Mouse (Mus musculus): ENCODE measurements around the gene Sephs2.
A peak's percentile ranks its signal among the peaks of the same experiment; 100 is the strongest.

The Sephs2 gene

DNA sequence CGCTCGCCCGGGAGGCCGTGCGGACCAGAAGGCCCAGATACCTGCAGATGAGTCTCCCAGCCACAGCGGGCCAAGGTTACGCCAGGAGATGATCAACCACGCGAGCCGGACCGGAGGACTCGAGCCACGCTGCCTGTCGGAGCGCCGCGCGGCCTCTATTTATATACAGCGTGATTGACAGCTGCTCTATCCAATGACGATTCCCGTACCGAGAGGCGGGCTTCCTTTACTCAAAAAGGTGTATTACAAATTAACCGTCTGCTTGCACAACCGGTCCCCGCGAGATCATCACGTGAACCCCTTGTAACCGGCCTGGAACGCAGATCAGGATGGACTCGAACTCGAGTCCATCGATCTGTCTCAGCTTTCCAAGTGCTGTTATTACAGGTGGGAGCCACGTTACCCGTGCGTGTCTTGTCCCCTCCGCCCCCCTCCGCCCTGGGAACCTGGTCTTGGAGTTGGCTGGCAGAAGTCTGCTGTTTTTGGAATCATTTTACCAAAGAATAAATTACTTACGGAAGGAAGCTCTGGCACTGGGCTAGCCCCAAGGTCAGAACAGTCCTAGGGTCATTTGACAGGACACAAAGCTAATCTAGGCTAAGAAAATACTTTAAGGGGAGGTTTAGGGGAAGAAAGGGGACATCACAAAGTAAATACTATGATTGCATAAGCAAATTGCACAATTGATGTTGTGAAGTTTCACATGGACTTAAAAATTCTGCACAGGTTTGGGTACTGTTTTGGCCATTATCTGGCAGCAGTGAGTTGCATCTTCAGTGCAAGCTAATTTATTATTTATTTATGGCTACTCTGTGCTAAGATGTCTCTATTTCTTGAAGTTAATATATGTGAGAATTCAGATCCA is at the start of gene Sephs2:
TSS of gene Sephs2 (minus strand) at position 131 of the 865 bp plus-strand sequence.
- DNase-seq: peak; percentile 99

DNA sequence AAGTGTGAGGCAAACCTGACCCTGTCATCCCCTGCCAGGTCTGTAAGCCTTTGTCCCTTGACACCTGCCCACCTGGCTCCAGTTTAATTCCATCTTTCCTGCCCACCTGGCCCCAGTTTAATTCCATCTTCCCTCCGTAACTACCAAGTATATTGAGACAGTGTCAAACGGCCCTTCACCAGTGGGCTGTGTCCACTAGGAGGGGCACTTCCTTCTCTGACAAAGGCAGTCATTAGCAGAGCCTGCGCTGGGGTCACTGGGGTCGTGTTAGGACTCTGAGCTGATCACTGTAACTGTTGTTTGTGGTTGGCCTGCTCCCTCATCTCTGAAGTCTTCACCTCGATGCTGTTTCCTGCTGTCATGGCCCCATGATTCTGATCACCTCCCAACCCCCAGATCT is 48.2 kb upstream of the Sephs2 start:
- DNase-seq: no peak

DNA sequence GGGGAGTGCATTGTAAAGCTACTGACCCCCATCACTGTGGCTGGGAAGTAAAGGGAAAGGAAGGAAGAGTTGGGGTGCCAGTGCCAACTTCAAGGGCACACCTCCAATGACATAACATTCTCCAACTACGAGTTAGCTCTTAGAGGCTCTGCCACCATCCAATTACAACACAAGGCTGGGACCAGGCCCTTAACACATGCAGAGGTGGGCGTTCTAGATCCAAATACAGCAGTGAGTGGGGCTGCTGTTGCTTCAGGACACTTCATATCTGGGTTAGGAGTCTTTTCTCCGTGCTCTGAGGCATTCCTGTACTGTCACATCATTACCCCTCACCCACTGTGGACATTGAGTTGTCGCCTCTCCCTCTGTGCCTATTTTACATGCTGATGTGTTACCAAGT is 47.3 kb upstream of the Sephs2 start:
- DNase-seq: no peak

DNA sequence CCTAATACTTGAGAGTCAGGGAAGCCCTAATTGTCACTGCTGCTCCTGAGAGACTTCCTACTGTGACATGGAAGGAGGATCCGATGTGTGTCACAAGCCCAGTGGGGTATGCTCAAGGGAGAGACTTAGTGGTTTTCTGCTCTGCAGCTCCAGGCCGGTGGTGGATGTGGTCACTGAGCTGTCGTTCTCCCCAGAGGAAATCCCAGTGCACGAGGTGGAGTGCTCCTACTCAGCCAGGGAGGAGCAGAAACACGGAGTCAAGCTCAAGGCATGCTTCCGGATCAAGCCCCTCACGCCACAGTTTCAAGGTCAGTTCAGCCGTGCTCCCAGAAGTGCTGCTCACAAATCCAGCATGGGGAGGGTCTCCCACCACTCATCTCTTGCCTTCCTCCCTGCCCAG is 40.1 kb upstream of the Sephs2 start:
- DNase-seq: no peak

DNA sequence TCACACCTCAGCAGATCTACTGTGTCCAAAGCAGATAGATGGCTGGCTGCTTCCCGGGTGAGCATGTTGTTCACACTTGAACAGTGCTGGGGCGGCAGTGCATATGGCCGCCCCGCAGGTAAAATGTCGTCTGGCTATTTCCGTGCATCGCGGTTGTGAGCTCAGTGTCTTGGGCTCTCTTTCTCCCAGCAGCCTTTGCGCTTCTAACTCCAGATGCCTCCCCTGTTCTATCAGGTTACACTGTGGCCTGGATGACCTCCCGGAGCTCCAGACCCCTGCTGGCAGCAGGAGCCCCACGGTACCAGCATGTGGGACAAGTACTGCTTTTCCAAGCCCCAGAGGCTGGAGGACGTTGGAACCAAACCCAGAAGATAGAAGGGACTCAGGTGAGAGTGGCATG is 36.1 kb upstream of the Sephs2 start:
- no peak for DNase-seq

DNA sequence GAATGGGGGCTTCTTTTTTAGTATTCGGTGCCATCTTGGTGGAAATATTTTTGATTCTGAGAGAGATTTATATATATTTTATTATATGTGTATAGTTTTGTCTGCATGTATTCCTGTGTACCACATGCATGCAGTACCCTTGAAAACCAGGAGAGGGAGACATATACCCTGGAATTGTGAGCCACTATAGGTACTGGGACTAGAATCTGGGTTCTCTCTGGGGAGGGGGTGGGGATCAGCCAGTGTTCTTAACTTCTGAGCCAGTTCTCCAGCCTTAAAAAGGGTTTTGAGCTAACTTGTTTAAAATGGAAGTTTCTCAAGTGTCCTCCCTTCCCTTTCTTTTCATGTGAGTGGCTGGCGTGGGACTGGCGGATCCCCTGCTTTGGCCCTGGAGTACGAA is 35.0 kb upstream of the Sephs2 start:
- DNase-seq: peak; percentile 76

DNA sequence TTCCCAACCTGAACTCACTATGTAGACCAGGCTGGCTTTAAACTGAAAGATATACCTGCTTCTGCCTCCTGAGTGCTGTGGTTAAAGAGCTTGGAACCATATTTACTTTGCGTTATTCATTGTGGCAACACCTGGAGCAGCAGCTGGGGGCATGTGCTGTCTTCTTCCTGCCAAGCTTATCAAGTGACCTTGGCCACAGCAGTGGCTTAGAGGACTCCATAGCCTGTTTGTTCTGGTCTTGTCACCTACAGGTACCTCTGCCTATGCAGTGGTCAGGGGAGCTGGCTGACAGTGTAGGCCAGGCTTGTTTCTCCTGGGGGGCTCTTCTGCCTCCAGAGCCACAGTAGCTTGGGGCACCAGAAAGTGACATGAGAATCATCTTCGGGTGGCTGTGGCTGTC is 34.6 kb upstream of the Sephs2 start:
- DNase-seq: no peak

DNA sequence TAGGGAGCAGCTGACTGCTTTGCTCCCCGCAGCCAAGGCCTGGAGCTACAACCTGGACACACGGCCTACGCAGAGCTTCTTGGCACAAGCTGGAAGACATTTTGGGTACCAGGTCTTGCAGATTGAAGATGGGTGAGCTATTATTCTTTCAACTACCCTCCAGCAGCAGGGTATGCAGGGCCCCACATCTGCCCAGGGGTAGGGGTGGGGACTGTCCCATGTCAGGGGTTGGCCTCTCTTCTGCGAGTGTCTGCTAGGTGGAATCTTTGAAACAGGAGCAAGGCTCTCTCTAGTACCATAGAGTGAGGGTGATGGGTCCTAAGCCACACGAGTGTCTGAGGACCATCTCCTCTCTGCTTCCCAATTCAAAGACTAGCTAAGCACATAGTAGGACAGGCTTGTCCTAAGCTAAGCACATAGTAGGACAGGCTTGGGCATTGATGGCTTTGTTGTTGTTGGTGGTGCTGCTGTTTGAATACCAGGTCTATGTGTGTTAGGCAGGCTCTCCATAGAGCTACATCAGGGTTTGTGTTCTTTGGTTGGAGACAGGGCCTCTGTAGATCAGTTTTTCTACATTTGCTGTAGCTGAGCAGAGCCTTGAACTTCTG is 23.8 kb upstream of the Sephs2 start:
- no peak for DNase-seq

DNA sequence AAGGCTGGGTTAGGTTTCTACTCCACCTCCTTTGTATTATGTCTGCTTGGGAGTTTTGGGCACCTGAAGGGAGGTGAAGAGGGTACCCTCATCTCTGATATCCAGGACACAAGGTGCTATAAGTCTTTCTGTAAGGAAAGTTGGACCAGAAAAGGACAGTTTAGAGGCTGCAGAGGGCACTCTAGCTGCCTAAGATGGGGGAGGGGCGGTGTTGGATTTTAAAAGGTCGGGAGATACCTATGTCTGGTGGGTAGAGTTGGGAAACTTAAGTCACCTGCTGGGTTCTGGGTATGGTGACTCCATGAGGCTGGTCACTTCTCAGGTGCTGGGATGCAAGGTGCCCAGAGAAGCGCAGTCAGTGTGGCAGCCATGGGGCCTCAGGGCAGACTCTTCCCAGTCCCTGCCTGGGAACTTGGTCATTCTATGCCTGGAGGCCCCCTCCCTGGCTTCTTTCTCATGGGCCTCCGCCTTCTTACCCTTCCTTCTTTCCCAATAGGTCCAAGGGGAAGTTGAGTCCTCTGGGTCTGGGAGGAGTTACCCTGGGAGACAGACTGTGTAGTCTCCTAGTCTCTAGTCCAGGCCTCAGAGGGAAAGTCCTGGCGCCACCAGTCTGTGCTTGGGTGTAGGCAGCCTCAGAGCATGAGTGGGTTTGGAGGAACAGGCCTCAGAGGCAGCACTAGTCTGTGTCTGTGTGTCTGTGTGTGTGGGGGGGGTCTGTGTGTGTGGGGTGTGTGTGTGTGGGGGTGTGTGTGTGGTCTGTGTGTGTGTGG is 23.1 kb upstream of the Sephs2 start:
- no peak for DNase-seq

DNA sequence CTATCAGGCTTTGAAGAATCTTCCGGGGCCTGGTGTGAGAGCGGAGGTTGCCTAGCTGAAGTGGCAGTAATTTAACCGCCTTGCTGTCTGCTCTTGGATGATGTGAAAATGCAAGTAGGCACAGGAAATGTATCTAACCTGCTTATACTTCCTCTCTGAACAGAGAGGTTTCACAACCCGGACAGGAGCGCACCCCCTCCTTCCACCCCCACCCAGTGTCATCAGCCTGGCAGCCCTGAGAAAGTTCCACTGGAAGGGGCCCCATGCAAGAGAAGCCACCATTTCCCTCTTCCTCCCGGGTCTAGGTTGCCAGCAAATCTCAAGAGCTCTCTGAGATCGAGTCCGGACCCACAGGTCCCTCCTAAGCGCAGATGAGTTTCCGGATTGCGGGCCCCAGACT is 22.2 kb upstream of the Sephs2 start, which contains the start of gene Itgal:
TSS of gene Itgal (plus strand) at position 163 of the 400 bp plus-strand sequence.
- DNase-seq: no peak

DNA sequence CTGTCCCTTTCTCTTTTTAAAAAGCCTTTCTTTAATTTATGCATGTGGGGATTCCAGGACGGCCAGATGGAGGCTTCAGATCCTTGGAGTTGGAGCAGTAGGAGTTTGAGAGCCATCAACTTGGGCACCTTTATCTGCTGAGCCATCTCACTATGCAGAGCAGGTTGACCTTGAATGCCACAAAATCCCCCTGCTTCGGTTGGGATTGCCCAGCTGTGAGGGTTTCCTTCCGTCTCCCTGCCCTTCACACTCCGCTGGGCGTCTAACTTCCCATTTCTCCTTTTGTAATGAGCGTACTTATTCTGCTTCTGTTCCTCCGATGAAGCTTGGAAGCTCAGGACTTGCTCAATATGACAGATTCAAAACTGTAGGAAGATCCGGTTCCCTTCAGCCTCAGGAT is 16.3 kb upstream of the Sephs2 start:
- no peak for DNase-seq

DNA sequence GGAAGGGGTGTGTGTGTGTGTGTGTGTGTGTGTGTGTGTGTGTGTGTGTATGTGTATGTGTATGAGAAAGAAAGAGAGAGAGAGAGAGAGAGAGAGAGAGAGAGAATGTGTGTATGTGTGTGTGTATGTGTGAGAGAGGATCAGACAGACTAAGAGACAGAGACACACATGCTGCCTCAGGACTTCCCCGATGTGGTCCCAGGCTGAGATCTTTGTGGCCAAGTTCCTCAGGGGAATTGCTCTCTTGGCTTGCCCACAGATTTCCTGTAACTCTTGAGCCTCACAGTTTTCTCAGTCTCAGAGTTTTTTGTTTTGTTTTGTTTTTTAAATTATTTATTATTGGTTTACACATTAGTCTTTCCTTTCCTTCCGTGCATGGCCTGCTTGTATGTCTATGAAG is 15.5 kb upstream of the Sephs2 start:
- no peak for DNase-seq

DNA sequence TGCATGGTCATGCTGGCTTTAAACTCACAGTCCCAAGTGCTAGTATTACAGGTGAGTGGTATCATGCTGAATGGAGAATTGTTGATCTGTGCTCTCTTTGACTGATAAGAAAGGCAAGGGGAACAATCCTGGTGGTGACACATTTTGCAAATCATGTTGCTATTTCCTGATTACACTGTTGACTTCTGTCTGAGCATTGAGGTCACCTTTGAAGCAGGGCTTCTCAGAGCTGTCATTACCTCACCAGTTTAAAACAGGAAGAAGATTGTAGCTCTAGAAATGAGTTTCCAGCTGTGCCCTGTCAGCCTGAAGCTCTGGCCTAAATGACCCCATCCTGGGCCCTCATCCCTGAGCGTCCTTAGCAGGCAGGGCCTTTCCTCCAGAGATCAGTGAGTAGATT is 14.1 kb upstream of the Sephs2 start:
- no peak for DNase-seq

DNA sequence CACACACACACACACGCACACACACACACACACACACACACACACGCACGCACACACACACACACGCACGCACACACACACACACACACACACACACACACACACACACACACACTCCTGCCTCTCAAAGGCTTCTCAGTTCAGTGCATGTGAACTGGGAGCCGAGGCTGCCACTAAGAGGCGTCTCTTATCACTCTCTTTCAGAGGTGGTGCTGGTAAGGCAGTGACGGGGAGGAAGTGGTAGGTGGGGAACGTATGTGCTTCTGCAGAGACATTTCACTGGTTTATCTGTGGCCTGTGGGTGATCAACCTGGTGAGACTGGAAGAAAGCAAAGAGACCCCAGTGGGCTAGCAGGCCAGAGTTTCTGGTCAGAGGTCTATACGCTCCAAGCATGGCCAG is 11.3 kb upstream of the Sephs2 start:
- DNase-seq: no peak

DNA sequence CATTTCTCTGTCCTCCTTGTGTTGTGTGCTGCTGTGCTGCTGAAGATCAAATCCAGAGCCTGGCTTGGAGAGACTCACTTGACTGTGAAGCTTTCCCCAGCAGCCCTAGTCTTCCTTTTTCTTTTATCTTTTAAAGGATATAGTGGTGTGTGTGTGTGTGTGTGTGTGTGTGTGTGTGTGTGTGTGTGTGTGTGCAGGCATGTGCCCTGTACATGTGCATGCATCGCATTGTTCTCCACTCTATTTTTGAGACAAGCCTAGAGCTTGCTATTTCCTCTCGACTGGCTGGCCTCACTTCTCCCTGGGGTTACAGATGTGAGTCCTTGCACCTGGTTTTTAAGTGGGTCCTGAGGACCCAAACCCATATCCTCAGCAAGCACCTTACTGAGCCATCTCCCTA is 8.3 kb upstream of the Sephs2 start:
- no peak for DNase-seq

DNA sequence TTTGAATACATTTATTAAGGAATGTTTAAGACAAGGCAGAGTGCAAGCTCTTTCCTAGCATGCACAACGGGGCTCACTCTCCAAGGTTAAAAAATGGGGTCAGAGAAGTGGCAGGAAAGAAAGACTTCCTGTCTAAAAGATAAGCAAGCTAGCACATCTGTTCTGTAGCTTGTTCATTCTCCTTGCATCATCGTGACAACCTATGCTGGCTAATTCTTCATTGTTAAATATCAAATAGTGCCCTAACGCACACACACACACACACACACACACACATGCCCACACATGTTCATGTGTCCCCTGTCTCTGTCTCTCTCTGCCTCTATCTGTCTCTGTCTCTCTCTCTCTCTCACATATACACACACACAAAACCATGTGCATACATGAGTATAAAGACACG is 7.3 kb upstream of the Sephs2 start:
- no peak for DNase-seq

DNA sequence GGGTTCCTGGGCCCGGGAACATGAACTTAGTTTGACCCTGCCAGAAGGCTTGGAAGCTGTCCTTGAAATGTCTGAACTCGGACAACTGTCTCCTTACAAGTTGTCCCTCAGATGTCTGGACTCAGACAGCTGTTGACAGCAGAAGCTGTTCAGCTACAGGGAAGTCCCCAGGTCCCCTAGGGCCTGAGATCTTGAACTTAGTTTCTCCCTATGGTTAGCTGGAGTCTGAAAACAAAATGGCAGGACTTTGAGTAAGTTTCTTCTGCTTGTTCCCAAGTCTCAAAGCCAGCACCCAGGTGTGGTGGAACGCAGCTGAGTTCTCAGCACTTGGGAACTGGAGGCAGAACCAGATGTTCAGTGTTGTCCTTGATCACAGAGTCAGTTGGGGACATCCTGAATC is 6.2 kb upstream of the Sephs2 start:
- no peak for DNase-seq

DNA sequence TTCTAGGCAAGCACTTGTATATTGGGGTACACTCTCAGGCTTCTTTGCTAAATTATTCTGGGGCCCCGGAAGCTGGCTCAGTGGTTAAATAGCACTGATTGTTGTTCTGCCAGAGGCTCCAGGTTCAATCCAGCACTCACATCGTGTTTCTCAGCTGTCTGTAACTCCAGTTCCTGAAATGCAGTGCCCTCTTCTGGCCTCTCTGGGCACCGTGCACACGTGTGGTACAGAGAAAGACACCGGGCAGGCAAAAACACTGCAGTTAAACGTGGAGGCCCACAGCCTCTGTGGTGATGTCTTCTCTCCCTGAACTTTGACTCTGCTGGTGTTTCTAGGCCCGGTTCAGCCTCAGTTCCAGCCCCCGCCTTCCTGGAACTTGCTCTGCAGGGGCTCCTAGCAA is 4.5 kb upstream of the Sephs2 start:
- DNase-seq: no peak

DNA sequence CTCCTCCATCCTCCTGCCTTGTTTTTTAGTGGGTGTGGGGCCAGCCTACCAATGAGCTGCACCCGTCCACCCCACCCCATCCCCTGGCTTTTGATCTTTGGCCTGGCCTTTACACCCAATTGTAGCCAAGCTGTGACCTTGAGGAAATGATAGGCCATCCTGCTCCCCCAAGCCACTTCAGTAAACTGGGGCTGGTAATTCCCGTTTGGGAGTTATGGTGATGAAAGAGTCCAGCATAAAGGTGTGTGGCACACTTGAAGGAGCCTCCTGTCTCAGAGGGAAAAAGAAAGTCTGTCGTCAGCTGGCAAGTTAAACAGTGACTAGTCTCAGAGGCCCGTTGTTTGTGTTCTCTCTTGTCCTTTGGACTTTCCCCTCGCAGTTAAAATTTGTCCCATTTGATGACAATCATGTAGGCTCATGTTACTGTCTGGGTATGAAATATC is 2.7 kb upstream of the Sephs2 start:
- DNase-seq: no peak

DNA sequence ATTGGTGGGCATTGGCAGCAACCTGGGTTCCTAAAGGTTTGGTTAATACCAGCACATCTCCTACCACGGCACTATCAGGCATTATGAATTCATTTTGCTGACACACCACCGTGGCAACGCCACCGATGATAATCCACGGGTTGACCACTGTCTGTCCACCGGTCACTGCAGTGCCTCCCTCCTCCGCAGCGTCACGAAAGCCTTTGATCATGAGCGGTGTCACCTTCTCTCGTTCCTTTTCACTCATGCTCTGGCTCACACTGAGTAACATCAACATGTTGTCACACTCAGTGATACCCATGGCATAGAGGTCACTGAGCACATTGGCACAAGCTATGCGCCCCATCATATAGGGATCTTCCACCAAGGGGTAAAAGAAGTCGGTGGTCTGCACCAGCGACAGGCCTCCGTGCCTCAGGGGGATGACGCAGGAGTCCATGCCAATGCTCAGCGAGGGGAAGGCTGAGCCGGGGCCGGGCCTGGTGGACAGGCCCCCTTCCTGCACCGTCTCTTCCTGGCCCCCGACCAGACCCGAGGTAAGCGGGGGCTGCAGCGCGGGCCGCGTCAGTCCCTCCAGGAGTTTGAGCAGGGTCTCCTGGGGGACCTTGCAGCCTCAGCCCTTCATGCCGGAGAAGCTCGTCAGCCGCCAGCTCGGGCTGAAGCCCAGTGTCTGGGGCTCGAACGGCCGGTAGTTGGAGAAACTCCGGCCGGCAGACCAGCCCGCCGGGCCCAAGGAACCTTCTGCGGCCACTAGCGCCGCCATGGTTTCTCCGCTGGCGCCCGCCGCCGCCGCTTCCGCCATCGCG is 534 bp downstream of the Sephs2 start:
- peak; percentile 54 for DNase-seq

DNA sequence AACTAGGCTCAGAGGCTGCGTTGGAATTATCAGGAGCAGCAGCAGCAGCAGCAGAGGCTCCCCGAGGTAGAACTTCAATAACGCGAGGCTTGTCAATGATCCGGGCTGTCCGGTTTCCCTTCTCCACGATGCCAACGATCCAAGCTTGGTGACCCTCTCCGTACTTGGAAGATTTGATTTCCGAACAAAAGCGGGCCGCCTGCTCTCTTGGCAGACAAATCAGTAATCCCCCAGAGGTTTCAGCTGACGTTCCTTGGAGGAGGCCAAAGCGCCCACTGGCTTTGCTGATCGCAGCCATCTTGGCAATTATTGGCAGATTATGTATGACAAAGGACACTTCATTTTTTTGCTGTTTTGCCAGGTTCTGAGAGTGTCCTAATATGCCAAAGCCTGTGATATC is 1.3 kb downstream of the Sephs2 start:
- DNase-seq: no peak

DNA sequence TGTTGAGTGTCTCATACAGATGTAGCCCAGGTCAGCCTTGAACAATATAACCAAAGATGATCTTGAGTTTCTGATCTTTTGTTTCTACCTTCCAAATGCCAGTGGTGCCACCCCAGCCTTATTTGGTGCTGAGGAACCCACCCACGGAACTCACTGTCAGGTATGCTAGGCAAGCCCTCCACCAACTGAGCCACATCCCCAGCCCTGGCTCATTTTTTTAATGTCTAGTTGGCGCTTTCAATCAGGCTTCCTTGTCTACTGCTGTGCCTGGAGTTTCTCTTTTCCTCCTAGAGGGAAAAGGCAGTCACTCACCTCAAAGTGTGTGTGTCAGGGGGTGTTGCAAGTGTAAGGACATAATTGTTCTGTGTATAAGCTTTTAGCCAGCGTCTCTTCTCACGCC is 2.8 kb downstream of the Sephs2 start:
- DNase-seq: no peak

DNA sequence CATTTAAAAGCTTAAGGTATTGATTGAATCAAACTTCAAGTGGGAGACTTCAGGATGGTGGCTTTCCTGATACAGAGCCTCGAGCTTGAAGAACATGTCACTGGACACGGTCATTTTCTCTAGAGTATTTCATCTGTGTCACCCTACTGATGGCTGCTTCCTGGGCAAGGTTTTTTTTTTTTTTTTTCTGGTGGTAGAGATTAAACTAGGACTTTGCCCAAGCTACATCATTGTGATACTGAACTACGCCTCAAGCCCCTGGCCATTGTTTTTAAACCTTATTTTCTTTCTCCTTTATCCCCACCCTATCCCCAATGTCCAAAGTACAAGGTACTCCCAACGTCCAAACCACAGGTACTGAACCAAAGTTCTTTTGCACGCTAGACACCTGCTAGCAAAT is 3.2 kb downstream of the Sephs2 start:
- no peak for DNase-seq

All from cerebellum, adult 9-10 months (tissue).